ENCODE assay signal across 14 mouse cellular contexts in genomic region chr5:9086924-9087719, GRCm38 (mm10). TPM values are rescaled to one million over a fixed set of nuclear protein-coding genes. Genes with fewer than 3 reads are reported as not detected.
DNase-seq lines count a peak whose midpoint lies in the region; ATAC-seq and TF ChIP-seq lines count a peak whose summit lies in the region.
"Had no signal": no experiment of that assay in that cellular context is flagged by ENCODE, and none has a peak within 500 bp of the region (broad histone marks: within the 10 kb centered on the region; RNA-seq: fewer than 3 reads in every experiment).

No protein-coding gene starts in this region.

- no peak for TF ChIP-seq POLR2A in kidney, adult 2 months (IDR thresholded peaks at IDR 0.05; ENCODE audit: low read depth, low read length)

- no peaks in the 10 kb centered on the region for H3K4me1 ChIP-seq in kidney, postnatal 0 days (replicated peaks; ENCODE audit: insufficient read depth, low read length)
- no peaks in the 10 kb centered on the region for H3K4me1 ChIP-seq in kidney, adult 2 months (ENCODE audit: control insufficient read depth, insufficient read depth, low read length)
- no peaks in the 10 kb centered on the region for H3K4me1 ChIP-seq in liver, embryonic 16.5 days (ENCODE audit: control insufficient read depth, low read depth, low read length)
- H3K4me1 ChIP-seq: hindbrain, embryonic 10.5 days; midbrain, embryonic 15.5 days had no signal

- no peaks in the 10 kb centered on the region for H3K36me3 ChIP-seq in kidney, postnatal 0 days (ENCODE audit: insufficient read depth, low read length)
- H3K36me3 ChIP-seq in kidney, adult 2 months (ENCODE audit: control insufficient read depth, insufficient read depth, low read length) = no peaks in the 10 kb centered on the region
- no peaks in the 10 kb centered on the region for H3K36me3 ChIP-seq in liver, embryonic 16.5 days (ENCODE audit: control insufficient read depth, insufficient read depth)
- H3K36me3 ChIP-seq: embryonic facial prominence, embryonic 13.5 days; hindbrain, embryonic 10.5 days; midbrain, embryonic 15.5 days had no signal

- H3K9me3 ChIP-seq in kidney, postnatal 0 days (replicated peaks; ENCODE audit: low read length) = no peaks in the 10 kb centered on the region
- no peaks in the 10 kb centered on the region for H3K9me3 ChIP-seq in liver, embryonic 16.5 days (replicated peaks; ENCODE audit: control insufficient read depth, low read length)
- H3K9me3 ChIP-seq: embryonic facial prominence, embryonic 13.5 days; hindbrain, embryonic 10.5 days; midbrain, embryonic 15.5 days had no signal

- H3K9ac ChIP-seq in kidney, postnatal 0 days (ENCODE audit: low read depth, low read length) = no peak overlapping the region
- no peak overlapping the region for H3K9ac ChIP-seq in liver, embryonic 16.5 days (ENCODE audit: low read depth, low read length)
- H3K9ac ChIP-seq: embryonic facial prominence, embryonic 13.5 days; midbrain, embryonic 15.5 days had no signal

- DNase-seq in kidney, postnatal 0 days (ENCODE audit: low spot score) = no peak
- no peak for DNase-seq in kidney, adult 2 months
- DNase-seq in thymus, postnatal 0 days (ENCODE audit: low spot score) = peak; percentile 65
- no peak for DNase-seq in thymus, adult 18-20 months
- DNase-seq in thymus, postnatal 4 days = peak; percentile 30
- no peak for DNase-seq in adrenal gland, postnatal 10 days
- DNase-seq in cerebellum, adult 18-20 months = no peak
- DNase-seq: gastrocnemius, postnatal 25 days; kidney, postnatal 4 days had no signal

- H3K4me3 ChIP-seq in kidney, postnatal 0 days (replicated peaks; ENCODE audit: low read depth, low read length) = no peak overlapping the region
- no peak overlapping the region for H3K4me3 ChIP-seq in kidney, adult 2 months (ENCODE audit: insufficient read depth, low read depth, low read length)
- H3K4me3 ChIP-seq in liver, embryonic 16.5 days (ENCODE audit: low read depth, low read length) = no peak overlapping the region
- H3K4me3 ChIP-seq: embryonic facial prominence, embryonic 13.5 days; hindbrain, embryonic 10.5 days; midbrain, embryonic 15.5 days had no signal

- TF ChIP-seq CTCF in kidney, postnatal 0 days (IDR thresholded peaks at IDR 0.05; ENCODE audit: low read depth) = no peak
- TF ChIP-seq CTCF in kidney, adult 2 months (conservative IDR thresholded peaks at IDR 0.05; ENCODE audit: insufficient read depth, insufficient read length, low read depth, low read length) = no peak

- H3K4me2 ChIP-seq in kidney, postnatal 0 days (ENCODE audit: low read length) = no peak overlapping the region
- no peak overlapping the region for H3K4me2 ChIP-seq in liver, embryonic 16.5 days (ENCODE audit: low read depth, low read length)
- H3K4me2 ChIP-seq: embryonic facial prominence, embryonic 13.5 days; midbrain, embryonic 15.5 days had no signal

- no peak overlapping the region for H3K27ac ChIP-seq in kidney, postnatal 0 days
- no peak overlapping the region for H3K27ac ChIP-seq in kidney, adult 2 months (ENCODE audit: insufficient read depth, low read depth, low read length)
- 0 out of 2 replicates have a peak overlapping the region, but pooled peaks have one; percentile 6 for H3K27ac ChIP-seq in liver, embryonic 16.5 days (ENCODE audit: low read length)
- H3K27ac ChIP-seq: embryonic facial prominence, embryonic 13.5 days; hindbrain, embryonic 10.5 days; midbrain, embryonic 15.5 days had no signal

- WGBS in kidney, postnatal 0 days = 65% methylated on average over 3 of the region's 3 CpGs
- WGBS in kidney, adult 2 months = 62% methylated on average over 3 of the region's 3 CpGs
- 26% methylated on average over 3 of the region's 3 CpGs for WGBS in liver, embryonic 16.5 days (ENCODE audit: insufficient replicate concordance)

- ATAC-seq in kidney, postnatal 0 days (replicated peaks; ENCODE audit: low FRiP score, low read depth) = 0 out of 2 replicates have a peak, but pooled peaks have one; percentile 33
- peak; percentile 19; the same call in 1 of the 2 replicates for ATAC-seq in liver, embryonic 16.5 days (ENCODE audit: low read depth)
- ATAC-seq: forebrain, embryonic 16.5 days; midbrain, embryonic 15.5 days had no signal

- no peaks in the 10 kb centered on the region for H3K27me3 ChIP-seq in kidney, postnatal 0 days (ENCODE audit: insufficient read depth, low read length)
- H3K27me3 ChIP-seq in kidney, adult 2 months (replicated peaks; ENCODE audit: control insufficient read depth, insufficient read depth, low read length) = no peaks in the 10 kb centered on the region
- H3K27me3 ChIP-seq in liver, embryonic 16.5 days (ENCODE audit: control insufficient read depth, insufficient read depth, low read depth, low read length) = no peaks in the 10 kb centered on the region
- H3K27me3 ChIP-seq: embryonic facial prominence, embryonic 13.5 days; midbrain, embryonic 15.5 days had no signal

RNA-seq across cellular contexts. Expression of gene Tmem243, which starts 13.3 kb away (rescaled TPM):
- polyA plus RNA-seq in kidney, postnatal 0 days (2015; fragmentation: Nextera tagmentation; extraction: Ambion mirVana) = 47.5 and 50.4 TPM in 2 replicates
- polyA plus RNA-seq in kidney, adult 2 months (2012; rRNA removed) = 48.0 and 49.5 TPM in 2 replicates
- 21.3 and 27.5 TPM in 2 replicates for polyA plus RNA-seq in thymus, postnatal 0 days (2015; fragmentation: Nextera tagmentation; extraction: Ambion mirVana)
- 5.0 and 6.9 TPM in 2 replicates for polyA plus RNA-seq in liver, embryonic 16.5 days (2015; fragmentation: Nextera tagmentation; extraction: Ambion mirVana)
- total RNA-seq in adrenal gland, postnatal 10 days (2021) = 10 to 100 TPM; 26.2 to 26.8 TPM

Comparison
In these comparisons a context has a peak if more than half of its experiments do, and no peak if none do; other contexts are left out.
1. DNase-seq: peak in thymus, postnatal 0 days (single experiment) and thymus, postnatal 4 days (single experiment); none in kidney, postnatal 0 days (single experiment), kidney, adult 2 months (single experiment), thymus, adult 18-20 months (0 of 2), adrenal gland, postnatal 10 days (single experiment) and cerebellum, adult 18-20 months (0 of 2).